Mouse (Mus musculus): Measurements from ENCODE around the gene Nfatc2ip. TPM values are rescaled to one million over a fixed set of nuclear protein-coding genes. Genes with fewer than 3 reads are reported as not detected.

The Nfatc2ip gene
- polyA plus RNA-seq, 1 experiment from 2014 or later = 2.0 TPM

DNA sequence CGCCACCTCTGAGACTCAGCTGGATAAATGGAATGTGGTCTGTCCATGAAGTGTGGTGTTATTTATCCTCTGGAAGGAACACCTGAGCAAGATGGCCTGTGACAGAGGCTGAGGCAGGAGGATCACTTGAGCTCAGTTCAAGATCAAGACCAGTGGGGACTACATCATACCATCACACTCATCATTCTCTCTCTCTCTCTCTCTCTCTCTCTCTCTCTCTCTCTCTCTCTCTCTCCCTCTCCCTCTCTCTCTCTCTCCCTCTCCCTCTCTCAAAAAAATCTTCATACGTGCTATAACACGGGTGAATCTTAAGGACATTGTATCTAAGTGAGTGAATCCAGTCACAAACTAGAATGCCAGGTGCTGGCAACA is 42.6 kb downstream of the Nfatc2ip start:
- Histone ChIP-seq H3K36me3 (ENCODE audit: insufficient read depth, low read length) (no peaks in the 10 kb centered on the region), H3K27me3 (ENCODE audit: insufficient read depth, low read length) (no peaks in the 10 kb centered on the region), H3K4me1 (replicated peaks; ENCODE audit: insufficient read depth, low read length) (no peaks in the 10 kb centered on the region), H3K9me3 (replicated peaks; ENCODE audit: low read length) (no peaks in the 10 kb centered on the region), H3K27ac (no peak overlapping the region), H3K4me2 (ENCODE audit: low read length) (no peak overlapping the region), H3K4me3 (replicated peaks; ENCODE audit: low read depth, low read length) (no peak overlapping the region), H3K9ac (ENCODE audit: low read depth, low read length) (no peak overlapping the region)
- WGBS = 87% methylated on average over 3 of the region's 3 CpGs
- DNase-seq (ENCODE audit: low spot score) = no peak
- no peak for ATAC-seq (replicated peaks; ENCODE audit: low FRiP score, low read depth)
- TF ChIP-seq CTCF (IDR thresholded peaks at IDR 0.05; ENCODE audit: low read depth) = no peak

DNA sequence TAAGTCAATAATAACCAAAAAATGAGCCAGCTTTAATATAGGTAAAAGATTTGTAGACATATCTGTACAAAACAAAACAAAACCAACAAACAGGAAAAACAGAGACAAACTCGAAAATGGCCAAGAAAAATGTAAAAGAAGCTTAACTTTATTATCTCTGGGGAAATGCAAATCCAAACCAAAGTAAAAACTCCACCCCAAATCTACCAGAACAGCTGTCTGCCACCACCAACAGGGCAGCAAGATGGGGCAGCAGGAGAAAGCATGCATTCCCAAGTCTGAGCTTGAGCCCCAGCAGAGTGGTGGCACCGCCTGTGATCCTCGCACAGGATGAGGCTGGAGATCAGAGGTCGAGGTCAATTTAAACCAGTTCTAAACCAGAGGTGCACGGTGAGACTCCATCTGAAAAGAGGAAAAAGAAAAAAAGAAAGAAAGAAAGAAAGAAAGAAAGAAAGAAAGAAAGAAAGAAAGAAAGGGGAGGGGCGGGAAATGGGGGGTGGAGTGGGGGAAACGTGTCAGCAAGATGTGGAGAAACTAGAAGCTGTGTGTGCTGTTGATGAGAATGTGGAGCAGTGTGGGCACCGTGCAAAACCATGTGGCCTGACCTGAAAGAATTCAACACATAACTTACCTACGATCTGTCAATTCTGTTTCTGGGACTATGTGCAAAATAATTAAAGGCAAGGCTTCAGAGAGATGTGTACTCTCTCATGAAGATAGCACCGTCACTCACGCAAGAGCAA is 43.1 kb downstream of the Nfatc2ip start:
- Histone ChIP-seq H3K4me2 (ENCODE audit: low read length) (no peak overlapping the region), H3K27ac (no peak overlapping the region), H3K9me3 (replicated peaks; ENCODE audit: low read length) (no peaks in the 10 kb centered on the region), H3K9ac (ENCODE audit: low read depth, low read length) (no peak overlapping the region), H3K36me3 (ENCODE audit: insufficient read depth, low read length) (no peaks in the 10 kb centered on the region), H3K27me3 (ENCODE audit: insufficient read depth, low read length) (no peaks in the 10 kb centered on the region), H3K4me1 (replicated peaks; ENCODE audit: insufficient read depth, low read length) (no peaks in the 10 kb centered on the region), H3K4me3 (replicated peaks; ENCODE audit: low read depth, low read length) (no peak overlapping the region)
- WGBS = 69% methylated on average over 11 of the region's 11 CpGs
- DNase-seq (ENCODE audit: low spot score) (no peak), ATAC-seq (replicated peaks; ENCODE audit: low FRiP score, low read depth) (no peak)
- no peak for TF ChIP-seq CTCF (IDR thresholded peaks at IDR 0.05; ENCODE audit: low read depth)

DNA sequence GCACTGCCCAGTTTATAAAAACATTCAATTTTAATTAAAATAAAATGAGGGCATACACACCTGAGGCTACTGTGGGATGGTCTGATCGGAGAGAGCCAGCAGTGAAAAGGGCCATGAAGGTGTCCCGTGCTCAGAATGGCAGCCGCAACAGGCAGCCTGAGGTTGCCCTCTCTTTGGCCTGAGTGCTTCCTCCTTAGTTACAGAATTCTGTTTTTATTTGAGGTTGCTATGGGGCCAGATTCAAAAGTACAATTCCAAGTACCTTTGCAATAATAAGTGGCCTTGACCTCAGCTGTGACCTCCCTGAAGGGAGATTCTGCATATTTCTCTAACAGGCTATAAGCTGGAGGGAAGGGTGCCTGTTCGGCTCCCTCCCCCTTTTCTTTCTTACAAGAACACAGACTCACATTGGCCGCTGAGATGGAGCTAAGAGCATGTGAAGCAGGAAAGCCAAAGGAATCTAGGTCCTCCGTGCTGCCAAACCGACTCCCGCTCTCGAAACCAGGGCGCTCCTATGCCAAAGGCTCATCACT is 45.1 kb downstream of the Nfatc2ip start:
- WGBS = 57% methylated on average over 10 of the region's 10 CpGs
- ATAC-seq (replicated peaks; ENCODE audit: low FRiP score, low read depth) (no peak), DNase-seq (ENCODE audit: low spot score) (no peak)
- H3K9ac ChIP-seq (ENCODE audit: low read depth, low read length) = no peak overlapping the region
- H3K27me3 ChIP-seq (ENCODE audit: insufficient read depth, low read length) = no peaks in the 10 kb centered on the region
- no peak overlapping the region for H3K4me3 ChIP-seq (replicated peaks; ENCODE audit: low read depth, low read length)
- H3K36me3 ChIP-seq (ENCODE audit: insufficient read depth, low read length) = no peaks in the 10 kb centered on the region
- H3K4me1 ChIP-seq (replicated peaks; ENCODE audit: insufficient read depth, low read length) = no peaks in the 10 kb centered on the region
- no peaks in the 10 kb centered on the region for H3K9me3 ChIP-seq (replicated peaks; ENCODE audit: low read length)
- no peak overlapping the region for H3K4me2 ChIP-seq (ENCODE audit: low read length)
- H3K27ac ChIP-seq = no peak overlapping the region
- TF ChIP-seq CTCF (IDR thresholded peaks at IDR 0.05; ENCODE audit: low read depth) = no peak

DNA sequence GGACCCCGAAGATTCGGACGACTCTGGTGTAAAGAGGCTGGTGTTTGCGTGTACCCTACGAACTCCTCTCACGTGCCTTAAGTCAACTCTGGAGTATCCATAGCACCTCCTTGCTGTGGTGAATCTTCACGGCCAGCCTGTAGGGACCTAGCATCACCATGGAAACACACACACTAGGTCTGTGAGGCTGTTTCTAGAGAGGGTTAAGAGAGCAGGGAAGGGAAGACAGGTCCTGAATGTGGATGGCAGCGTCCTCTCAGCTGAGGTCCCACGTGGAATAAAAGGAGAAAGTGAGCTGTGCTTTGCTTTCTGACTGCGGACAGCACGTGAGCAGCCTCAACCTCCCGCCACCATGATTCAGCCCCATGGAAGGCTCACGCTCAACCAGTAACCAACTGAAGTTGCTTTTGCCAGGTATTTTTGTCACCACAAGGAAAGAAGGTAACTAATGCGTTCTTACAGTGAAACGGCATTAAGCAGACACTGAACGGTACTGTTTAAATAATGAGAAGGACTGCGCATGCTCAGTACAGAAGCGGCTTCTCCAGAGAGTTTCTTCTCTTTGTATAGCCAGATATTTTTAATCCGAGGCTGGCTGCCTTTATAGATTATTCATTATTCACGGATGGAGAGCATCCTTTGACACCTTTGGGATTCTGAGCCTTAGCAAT is 45.7 kb downstream of the Nfatc2ip start:
- 68% methylated on average over 20 of the region's 20 CpGs for WGBS
- no peak overlapping the region for H3K4me3 ChIP-seq (replicated peaks; ENCODE audit: low read depth, low read length)
- DNase-seq (ENCODE audit: low spot score) (no peak), ATAC-seq (replicated peaks; ENCODE audit: low FRiP score, low read depth) (no peak)
- H3K27ac ChIP-seq = no peak overlapping the region
- no peaks in the 10 kb centered on the region for H3K36me3 ChIP-seq (ENCODE audit: insufficient read depth, low read length)
- no peak overlapping the region for H3K4me2 ChIP-seq (ENCODE audit: low read length)
- TF ChIP-seq CTCF (IDR thresholded peaks at IDR 0.05; ENCODE audit: low read depth) = no peak
- H3K27me3 ChIP-seq (ENCODE audit: insufficient read depth, low read length) = no peaks in the 10 kb centered on the region
- H3K9ac ChIP-seq (ENCODE audit: low read depth, low read length) = no peak overlapping the region
- H3K4me1 ChIP-seq (replicated peaks; ENCODE audit: insufficient read depth, low read length) = no peaks in the 10 kb centered on the region
- no peaks in the 10 kb centered on the region for H3K9me3 ChIP-seq (replicated peaks; ENCODE audit: low read length)

DNA sequence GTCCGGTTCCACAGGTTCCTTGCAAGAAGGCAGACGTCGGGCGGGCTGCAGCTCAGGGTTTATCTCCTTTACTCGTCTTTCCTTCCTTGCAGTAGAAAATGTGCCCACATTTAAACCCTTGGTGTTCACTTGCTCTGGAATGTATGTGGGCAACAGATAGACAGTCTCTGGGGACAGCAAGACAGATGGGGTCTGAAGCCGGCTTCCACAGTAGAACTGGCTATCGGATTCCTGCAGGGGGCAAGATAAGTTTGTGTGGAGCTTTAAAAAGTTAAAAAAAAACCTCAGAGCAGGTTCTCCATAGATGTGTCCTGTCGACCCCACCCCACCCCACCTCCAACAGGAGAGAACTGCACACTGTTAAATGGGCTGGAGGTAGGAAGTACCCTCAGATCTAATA is 48.2 kb downstream of the Nfatc2ip start:
- no peak for ATAC-seq (replicated peaks; ENCODE audit: low FRiP score, low read depth)
- no peaks in the 10 kb centered on the region for H3K4me1 ChIP-seq (replicated peaks; ENCODE audit: insufficient read depth, low read length)
- no peak overlapping the region for H3K4me2 ChIP-seq (ENCODE audit: low read length)
- no peak overlapping the region for H3K27ac ChIP-seq
- H3K9me3 ChIP-seq (replicated peaks; ENCODE audit: low read length) = no peaks in the 10 kb centered on the region
- 68% methylated on average over 8 of the region's 8 CpGs for WGBS
- no peak for TF ChIP-seq CTCF (IDR thresholded peaks at IDR 0.05; ENCODE audit: low read depth)
- H3K27me3 ChIP-seq (ENCODE audit: insufficient read depth, low read length) = no peaks in the 10 kb centered on the region
- H3K9ac ChIP-seq (ENCODE audit: low read depth, low read length) = no peak overlapping the region
- no peaks in the 10 kb centered on the region for H3K36me3 ChIP-seq (ENCODE audit: insufficient read depth, low read length)
- H3K4me3 ChIP-seq (replicated peaks; ENCODE audit: low read depth, low read length) = no peak overlapping the region
- no peak for DNase-seq (ENCODE audit: low spot score)

DNA sequence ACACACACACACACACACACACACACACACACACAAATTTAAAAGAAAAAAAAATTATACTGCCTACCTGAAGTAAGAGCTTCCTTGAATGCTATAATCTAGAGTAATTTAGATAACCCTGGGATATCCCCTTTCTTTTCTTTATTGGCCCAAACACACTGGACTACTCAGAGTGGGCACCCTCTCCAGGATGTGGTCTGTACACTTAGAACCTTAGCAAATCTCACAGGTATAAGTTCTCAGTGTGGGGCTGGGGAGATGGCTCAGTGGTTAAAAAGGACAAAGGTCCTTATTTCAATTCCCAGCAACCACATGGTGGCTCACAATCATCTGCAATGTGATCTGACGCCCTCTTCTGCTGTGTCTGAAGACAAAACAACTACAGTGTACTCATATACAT is 49.4 kb downstream of the Nfatc2ip start:
- 56% methylated on average over 1 of the region's 1 CpGs for WGBS
- ATAC-seq (replicated peaks; ENCODE audit: low FRiP score, low read depth) (no peak), DNase-seq (ENCODE audit: low spot score) (no peak)
- Histone ChIP-seq H3K9ac (ENCODE audit: low read depth, low read length) (no peak overlapping the region), H3K27me3 (ENCODE audit: insufficient read depth, low read length) (no peaks in the 10 kb centered on the region), H3K36me3 (ENCODE audit: insufficient read depth, low read length) (no peaks in the 10 kb centered on the region), H3K4me2 (ENCODE audit: low read length) (no peak overlapping the region), H3K4me3 (replicated peaks; ENCODE audit: low read depth, low read length) (no peak overlapping the region), H3K4me1 (replicated peaks; ENCODE audit: insufficient read depth, low read length) (no peaks in the 10 kb centered on the region), H3K9me3 (replicated peaks; ENCODE audit: low read length) (no peaks in the 10 kb centered on the region), H3K27ac (no peak overlapping the region)
- TF ChIP-seq CTCF (IDR thresholded peaks at IDR 0.05; ENCODE audit: low read depth) = no peak

Measured in kidney, postnatal 0 days (tissue).